Mouse (Mus musculus): ENCODE data around the gene Dhx16.
"Not testable (repeated sequence)": the region's sequence is repeated elsewhere in the genome, so short reads cannot be mapped to it uniquely, and the experiment has no call there.

The Dhx16 gene

GRCm38 (mm10) chr17:35922566-35922965, 42.9 kb downstream of the Dhx16 start:
- DNase-seq, result no peak

GRCm38 (mm10) chr17:35923281-35923680, 43.7 kb downstream of the Dhx16 start:
- DNase-seq, result no peak

- DNase-seq, result no peak
These were observed 47.9 kb downstream of the Dhx16 start for GRCm38 (mm10) chr17:35927471-35927870.

GRCm38 (mm10) chr17:35929534-35929933, 49.9 kb downstream of the Dhx16 start:
- DNase-seq, result no peak

- DNase-seq, result no peak
These were observed 51.0 kb downstream of the Dhx16 start for GRCm38 (mm10) chr17:35930627-35931026.

GRCm38 (mm10) chr17:35932608-35933007, 53.0 kb downstream of the Dhx16 start:
- no peak for DNase-seq

GRCm38 (mm10) chr17:35935763-35936162, 56.1 kb downstream of the Dhx16 start:
- DNase-seq, result not testable (repeated sequence)

GRCm38 (mm10) chr17:35937700-35938348, 58.2 kb downstream of the Dhx16 start:
- no peak for DNase-seq

GRCm38 (mm10) chr17:35939108-35939507, 59.5 kb downstream of the Dhx16 start:
- DNase-seq, result no peak

GRCm38 (mm10) chr17:35939941-35940340, 60.3 kb downstream of the Dhx16 start:
- DNase-seq, result no peak
